Mouse (Mus musculus): ENCODE results near the gene Gm28168. TPM values are rescaled to one million over a fixed set of nuclear protein-coding genes. Genes with fewer than 3 reads are reported as not detected.
"Not testable (repeated sequence)": the region's sequence is repeated elsewhere in the genome, so short reads cannot be mapped to it uniquely, and the experiment has no call there.

The Gm28168 gene
- polyA plus RNA-seq (2012; rRNA removed) (not detected in 2 replicates), polyA plus RNA-seq (2014; fragmentation: Nextera tagmentation; extraction: Ambion mirVana) (not detected in 2 replicates)

- not testable (repeated sequence) for H3K9ac ChIP-seq (replicated peaks); ATAC-seq (ENCODE audit: insufficient read depth); H3K4me2 ChIP-seq (ENCODE audit: low read depth); H3K9me3 ChIP-seq (ENCODE audit: control insufficient read depth, low read length); H3K27ac ChIP-seq; DNase-seq (ENCODE audit: low read depth in 3 of 3, low spot score in 3 of 3); H3K27me3 ChIP-seq (ENCODE audit: control insufficient read depth, insufficient read depth, low read length); H3K4me1 ChIP-seq (replicated peaks; ENCODE audit: control insufficient read depth in 2 of 2, insufficient read depth in 2 of 2, low read length in 1 of 2); H3K36me3 ChIP-seq (replicated peaks; ENCODE audit: control insufficient read depth, insufficient read depth, low read depth); H3K4me3 ChIP-seq (ENCODE audit: insufficient read depth in 1 of 2, low read depth in 2 of 2, low read length in 2 of 2)
- 13% methylated on average over 1 of the region's 1 CpGs for WGBS (ENCODE audit: insufficient replicate concordance)
Measured at GRCm38 (mm10) chr1:117927715-117928114, at the start of gene Gm28168. Gene Gm28168, plus strand, starts transcription at chr1:117928015.

GRCm38 (mm10) chr1:117965639-117966038 is 37.8 kb downstream of the Gm28168 start, which contains the start of gene Gm7145:
Gene Gm7145, plus strand, starts transcription at chr1:117965939.
- Histone ChIP-seq H3K27me3 (ENCODE audit: control insufficient read depth, insufficient read depth, low read length) (no peaks in the 10 kb centered on the region), H3K9me3 (ENCODE audit: control insufficient read depth, low read length) (no peaks in the 10 kb centered on the region), H3K27ac (no peak within 1 kb of the TSS), H3K4me3 (ENCODE audit: insufficient read depth in 1 of 2, low read depth in 2 of 2, low read length in 2 of 2) (no peak within 1 kb of the TSS), H3K36me3 (replicated peaks; ENCODE audit: control insufficient read depth, insufficient read depth, low read depth) (no peaks in the 10 kb centered on the region), H3K9ac (replicated peaks) (no peak within 1 kb of the TSS), H3K4me2 (ENCODE audit: low read depth) (no peak within 1 kb of the TSS), H3K4me1 (replicated peaks; ENCODE audit: control insufficient read depth in 2 of 2, insufficient read depth in 2 of 2, low read length in 1 of 2) (no peaks in the 10 kb centered on the region)
- TF ChIP-seq CTCF (IDR thresholded peaks at IDR 0.05; ENCODE audit: low read depth) (no peak), EP300 (IDR thresholded peaks at IDR 0.05; ENCODE audit: low read depth) (no peak)
- WGBS (ENCODE audit: insufficient replicate concordance): 45% methylated on average over 4 of the region's 4 CpGs
- no peak for DNase-seq (ENCODE audit: low read depth in 3 of 3, low spot score in 3 of 3)
- no peak for ATAC-seq (ENCODE audit: insufficient read depth)

Other genes starting within 250 kb of the Gm28168 start
- gene Gm28363, start 230.9 kb upstream of the Gm28168 start, polyA plus RNA-seq (2012; rRNA removed): not detected in 2 replicates
- not detected in 2 replicates for gene Gm28363, start 230.9 kb upstream of the Gm28168 start, polyA plus RNA-seq (2014; fragmentation: Nextera tagmentation; extraction: Ambion mirVana)
- gene B020011L13Rik, start 146.9 kb upstream of the Gm28168 start, polyA plus RNA-seq (2012; rRNA removed): not detected in 2 replicates
- gene B020011L13Rik, start 146.9 kb upstream of the Gm28168 start, polyA plus RNA-seq (2014; fragmentation: Nextera tagmentation; extraction: Ambion mirVana): not detected in 2 replicates
- not detected in 2 replicates for gene Gm28360, start 97.9 kb upstream of the Gm28168 start, polyA plus RNA-seq (2012; rRNA removed)
- not detected in 2 replicates for gene Gm28360, start 97.9 kb upstream of the Gm28168 start, polyA plus RNA-seq (2014; fragmentation: Nextera tagmentation; extraction: Ambion mirVana)
- gene Gm7145, start 37.9 kb downstream of the Gm28168 start, polyA plus RNA-seq (2012; rRNA removed): not detected in 2 replicates
- gene Gm7145, start 37.9 kb downstream of the Gm28168 start, polyA plus RNA-seq (2014; fragmentation: Nextera tagmentation; extraction: Ambion mirVana): not detected in 2 replicates
- not detected in 2 replicates for gene Gm29106, start 248.5 kb downstream of the Gm28168 start, polyA plus RNA-seq (2012; rRNA removed)
- gene Gm29106, start 248.5 kb downstream of the Gm28168 start, polyA plus RNA-seq (2014; fragmentation: Nextera tagmentation; extraction: Ambion mirVana): 0.09 TPM in 1 of 2 replicates, not detected in the other

Data from liver, embryonic 14.5 days (tissue).